Mouse (Mus musculus) midbrain, embryonic 10.5 days (tissue): ENCODE data around the gene Arhgap10. TPM values are rescaled to one million over a fixed set of nuclear protein-coding genes. Genes with fewer than 3 reads are reported as not detected.

Source experiments
- DNase-seq: peaks from one replicate; pipeline ENCODE4 v3.0.0-alpha.2; 2017; ENCODE audit warnings: low spot score
- H3K27ac ChIP-seq: fragments of 300-500 bp; sonication (generic); replicated peaks from 2 replicates; pipeline ENCODE4 v1.5.1; 2016; ENCODE audit warnings: mild to moderate bottlenecking
- H3K27me3 ChIP-seq: fragments of 300-500 bp; sonication (generic); 2 replicates; pipeline ENCODE4 v1.6.1; 2016; ENCODE audit warnings: low read depth, mild to moderate bottlenecking; ENCODE audit not compliant: poor library complexity, severe bottlenecking
- H3K36me3 ChIP-seq: fragments of 300-500 bp; sonication (generic); 2 replicates; pipeline ENCODE4 v1.6.1; 2016; ENCODE audit warnings: mild to moderate bottlenecking, moderate library complexity
- H3K4me1 ChIP-seq: fragments of 300-500 bp; sonication (generic); 2 replicates; pipeline ENCODE4 v1.6.1; 2016
- H3K4me3 ChIP-seq: fragments of 300-500 bp; sonication (generic); 2 replicates; pipeline ENCODE4 v1.5.1; 2016; ENCODE audit warnings: mild to moderate bottlenecking, moderate library complexity
- H3K9me3 ChIP-seq: fragments of 300-500 bp; sonication (generic); replicated peaks from 2 replicates; pipeline ENCODE4 v1.6.1; 2016; ENCODE audit warnings: mild to moderate bottlenecking
- WGBS: fragments of 180-500 bp; shearing (Covaris S2); methylation state at CpG from one replicate; pipeline ENCODE4 v1.1.7; 2016; 5-methylcytosine and 5-hydroxymethylcytosine counted together
- polyA plus RNA-seq: library from polyadenylated mRNA; unstranded; fragments of >200 nt; fragmentation: Nextera tagmentation; extraction: Ambion mirVana; gene quantifications from 2 replicates; pipeline ENCODE4 v1.2.1, GENCODE M21; 2016

The Arhgap10 gene
- polyA plus RNA-seq, 1 experiment from 2014 or later: 16.5 TPM

GRCm38 (mm10) chr8:77228688-77229087 lies 289.1 kb downstream of the Arhgap10 start:
- Histone ChIP-seq H3K9me3 (no peaks in the 10 kb centered on the region), H3K27ac (no peak overlapping the region), H3K36me3 (no peaks in the 10 kb centered on the region), H3K4me3 (no peak overlapping the region), H3K4me1 (no peaks in the 10 kb centered on the region), H3K27me3 (no peaks in the 10 kb centered on the region)
- no peak for DNase-seq
- 81% methylated on average over 7 of the region's 7 CpGs for WGBS

- Histone ChIP-seq H3K4me1 (no peaks in the 10 kb centered on the region), H3K4me3 (no peak overlapping the region), H3K9me3 (no peaks in the 10 kb centered on the region), H3K27me3 (no peaks in the 10 kb centered on the region), H3K36me3 (no peaks in the 10 kb centered on the region), H3K27ac (no peak overlapping the region)
- WGBS: 93% methylated on average over 5 of the region's 5 CpGs
- no peak for DNase-seq
Measured at GRCm38 (mm10) chr8:77227742-77228141, 290.0 kb downstream of the Arhgap10 start.

GRCm38 (mm10) chr8:77223123-77223522 lies 294.6 kb downstream of the Arhgap10 start:
- no peak overlapping the region for H3K4me3 ChIP-seq
- no peaks in the 10 kb centered on the region for H3K27me3 ChIP-seq
- H3K27ac ChIP-seq: no peak overlapping the region
- H3K9me3 ChIP-seq: no peaks in the 10 kb centered on the region
- 78% methylated on average over 4 of the region's 4 CpGs for WGBS
- no peak for DNase-seq
- H3K36me3 ChIP-seq: no peaks in the 10 kb centered on the region
- H3K4me1 ChIP-seq: no peaks in the 10 kb centered on the region

GRCm38 (mm10) chr8:77215191-77215590 lies 302.6 kb downstream of the Arhgap10 start:
- no peaks in the 10 kb centered on the region for H3K9me3 ChIP-seq
- peaks cover 4% of the 10 kb centered on the region; the same call in 1 of the 2 replicates for H3K4me1 ChIP-seq
- no peak for DNase-seq
- no peak overlapping the region for H3K27ac ChIP-seq
- H3K27me3 ChIP-seq: no peaks in the 10 kb centered on the region
- no peaks in the 10 kb centered on the region for H3K36me3 ChIP-seq
- H3K4me3 ChIP-seq: no peak overlapping the region
- 98% methylated on average over 6 of the region's 6 CpGs for WGBS

GRCm38 (mm10) chr8:77214665-77215064 lies 303.1 kb downstream of the Arhgap10 start:
- no peak for DNase-seq
- Histone ChIP-seq H3K27ac (no peak overlapping the region), H3K9me3 (no peaks in the 10 kb centered on the region), H3K4me3 (no peak overlapping the region), H3K36me3 (no peaks in the 10 kb centered on the region), H3K27me3 (no peaks in the 10 kb centered on the region), H3K4me1 (peaks cover 4% of the 10 kb centered on the region; the same call in 1 of the 2 replicates)
- 93% methylated on average over 8 of the region's 8 CpGs for WGBS

GRCm38 (mm10) chr8:77213893-77214464 lies 303.8 kb downstream of the Arhgap10 start:
- 76% methylated on average over 3 of the region's 3 CpGs for WGBS
- Histone ChIP-seq H3K4me3 (no peak overlapping the region), H3K27ac (no peak overlapping the region), H3K27me3 (no peaks in the 10 kb centered on the region), H3K9me3 (no peaks in the 10 kb centered on the region), H3K36me3 (no peaks in the 10 kb centered on the region), H3K4me1 (peaks cover 4% of the 10 kb centered on the region; the same call in 1 of the 2 replicates)
- DNase-seq: no peak

GRCm38 (mm10) chr8:77209297-77209696 lies 308.5 kb downstream of the Arhgap10 start:
- Histone ChIP-seq H3K27me3 (no peaks in the 10 kb centered on the region), H3K9me3 (no peaks in the 10 kb centered on the region), H3K27ac (no peak overlapping the region), H3K36me3 (no peaks in the 10 kb centered on the region), H3K4me3 (no peak overlapping the region), H3K4me1 (peaks cover 4% of the 10 kb centered on the region; the same call in 1 of the 2 replicates)
- DNase-seq: no peak
- WGBS: 89% methylated on average over 3 of the region's 3 CpGs

Other genes starting within 250 kb of the Arhgap10 start
- 22.9 and 23.6 TPM in 2 replicates for gene Prmt9, start 31.4 kb upstream of the Arhgap10 start, polyA plus RNA-seq
- gene Tmem184c, start 92.7 kb upstream of the Arhgap10 start, polyA plus RNA-seq: 45.5 and 49.2 TPM in 2 replicates
- gene Ednra, start 206.5 kb upstream of the Arhgap10 start, polyA plus RNA-seq: 14.3 and 15.6 TPM in 2 replicates